Mouse (Mus musculus) liver, adult 2 months (tissue): ENCODE measurements around the gene Adgrf3. TPM values are rescaled to one million over a fixed set of nuclear protein-coding genes. Genes with fewer than 3 reads are reported as not detected.

ENCODE experiments used
- DNase-seq: peaks from one replicate; pipeline ENCODE4 v3.0.0-alpha.2; 2011; ENCODE audit warnings: low read depth, low spot score; ENCODE audit errors: extremely low read depth
- H3K27ac ChIP-seq: fragments of 200-500 bp; replicated peaks from 2 replicates; pipeline ENCODE4 v1.5.1; 2012; ENCODE audit warnings: low read depth, mild to moderate bottlenecking, control low read depth, inconsistent platforms, low read length; ENCODE audit not compliant: insufficient read depth
- H3K27me3 ChIP-seq: fragments of 200-500 bp; 2 replicates; pipeline ENCODE4 v1.6.1; 2012; ENCODE audit warnings: mild to moderate bottlenecking, moderate library complexity, low read length, inconsistent platforms; ENCODE audit not compliant: control insufficient read depth, insufficient read depth
- H3K36me3 ChIP-seq: fragments of 200-500 bp; 2 replicates; pipeline ENCODE4 v1.6.1; 2012; ENCODE audit warnings: low read length, inconsistent platforms; ENCODE audit not compliant: control insufficient read depth, insufficient read depth
- H3K4me1 ChIP-seq: fragments of 200-500 bp; 2 replicates; pipeline ENCODE4 v1.6.1; 2011; ENCODE audit warnings: low read length; ENCODE audit not compliant: control insufficient read depth, insufficient read depth
- H3K4me3 ChIP-seq: fragments of 200-500 bp; 2 replicates; pipeline ENCODE4 v1.5.1; 2011; ENCODE audit warnings: low read depth, mild to moderate bottlenecking, control low read depth, low read length, moderate library complexity; ENCODE audit not compliant: insufficient read depth
- H3K79me2 ChIP-seq: fragments of 200-500 bp; 2 replicates; pipeline ENCODE4 v1.6.1; 2012; ENCODE audit warnings: inconsistent platforms, mild to moderate bottlenecking, low read length, moderate library complexity; ENCODE audit not compliant: control insufficient read depth, insufficient read depth
- H3K9ac ChIP-seq: fragments of 200-500 bp; 2 replicates; pipeline ENCODE4 v1.6.1; 2012; ENCODE audit warnings: low read depth, mild to moderate bottlenecking, control low read depth, inconsistent platforms, low read length
- CTCF ChIP-seq: fragments of 200-500 bp; IDR thresholded peaks from 2 replicates; pipeline ENCODE4 v1.5.1; 2011; ENCODE audit warnings: low read depth, low read length, control low read depth
- POLR2A ChIP-seq: fragments of 200-500 bp; IDR thresholded peaks from 2 replicates; pipeline ENCODE4 v1.6.1; 2011; ENCODE audit warnings: low read length, control low read depth; ENCODE audit not compliant: insufficient read depth; ENCODE audit errors: extremely low read depth
- WGBS: fragments of 180-500 bp; shearing (Covaris S2); methylation state at CpG from one replicate; pipeline ENCODE4 v1.1.7; 2018; 5-methylcytosine and 5-hydroxymethylcytosine counted together
- polyA plus RNA-seq: library from polyadenylated mRNA; depleted of rRNA; stranded (reverse); fragments of >200 nt; gene quantifications from 2 replicates; pipeline ENCODE4 v1.2.3, GENCODE M21; 2012
- total RNA-seq: library from RNA; depleted of rRNA; stranded (reverse); fragments of >200 nt; gene quantifications from 2 replicates; pipeline ENCODE4 v1.2.3, GENCODE M21; 2014

The Adgrf3 gene
- total and polyA plus RNA-seq, 2 experiments = not detected

DNA sequence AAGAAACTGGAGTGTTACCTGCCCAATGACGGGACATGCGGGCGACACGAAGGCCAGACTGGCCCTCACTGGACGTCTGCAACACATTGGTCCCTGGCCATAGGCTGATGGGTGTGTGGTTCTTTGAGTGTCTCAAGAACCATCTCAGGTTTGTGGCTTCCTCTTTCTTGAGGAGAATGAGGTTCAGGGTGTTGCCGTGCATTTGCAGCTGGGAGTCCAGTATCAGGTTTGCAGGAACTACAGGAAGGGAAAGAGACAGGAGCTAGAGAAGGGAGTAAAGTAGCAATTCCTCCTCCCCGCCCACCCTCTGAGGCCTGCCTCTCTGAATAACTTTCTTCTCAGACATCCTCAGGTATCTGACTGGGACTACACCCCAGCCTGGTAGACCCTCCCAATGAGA is 3.3 kb downstream of the Adgrf3 start:
- no peaks in the 10 kb centered on the region for H3K79me2 ChIP-seq
- no peaks in the 10 kb centered on the region for H3K36me3 ChIP-seq
- no peaks in the 10 kb centered on the region for H3K27me3 ChIP-seq
- no peak overlapping the region for H3K9ac ChIP-seq
- H3K27ac ChIP-seq = no peak overlapping the region
- no peak for DNase-seq
- 88% methylated on average over 7 of the region's 7 CpGs for WGBS
- TF ChIP-seq CTCF (no peak), POLR2A (no peak)
- no peaks in the 10 kb centered on the region for H3K4me1 ChIP-seq
- no peak overlapping the region for H3K4me3 ChIP-seq

DNA sequence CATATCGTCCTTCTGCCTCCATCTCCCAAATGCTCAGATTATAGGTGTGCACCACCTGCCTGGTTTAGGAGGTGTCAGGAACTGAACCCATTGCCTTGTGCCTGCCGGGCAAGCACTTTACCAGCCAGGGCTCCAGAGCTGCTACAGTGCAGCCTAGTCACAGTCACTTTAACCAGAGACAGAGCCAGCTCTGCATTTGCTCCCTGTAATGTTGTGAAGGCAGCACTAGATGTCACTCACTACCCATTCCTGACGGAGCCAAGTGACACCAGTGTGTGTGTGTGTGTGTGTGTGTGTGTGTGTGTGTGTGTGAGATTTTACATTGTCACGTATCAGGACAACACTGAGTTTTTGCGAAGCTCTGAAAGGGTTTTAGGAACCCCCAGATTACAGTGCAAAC is 4.0 kb downstream of the Adgrf3 start:
- no peaks in the 10 kb centered on the region for H3K36me3 ChIP-seq
- TF ChIP-seq CTCF (peak; percentile 47; the same call in 1 of the 2 replicates), POLR2A (no peak)
- H3K79me2 ChIP-seq = no peaks in the 10 kb centered on the region
- no peak overlapping the region for H3K4me3 ChIP-seq
- no peak overlapping the region for H3K9ac ChIP-seq
- DNase-seq = peak; percentile 58
- WGBS = 32% methylated on average over 5 of the region's 5 CpGs
- H3K27me3 ChIP-seq = no peaks in the 10 kb centered on the region
- no peak overlapping the region for H3K27ac ChIP-seq
- H3K4me1 ChIP-seq = no peaks in the 10 kb centered on the region

DNA sequence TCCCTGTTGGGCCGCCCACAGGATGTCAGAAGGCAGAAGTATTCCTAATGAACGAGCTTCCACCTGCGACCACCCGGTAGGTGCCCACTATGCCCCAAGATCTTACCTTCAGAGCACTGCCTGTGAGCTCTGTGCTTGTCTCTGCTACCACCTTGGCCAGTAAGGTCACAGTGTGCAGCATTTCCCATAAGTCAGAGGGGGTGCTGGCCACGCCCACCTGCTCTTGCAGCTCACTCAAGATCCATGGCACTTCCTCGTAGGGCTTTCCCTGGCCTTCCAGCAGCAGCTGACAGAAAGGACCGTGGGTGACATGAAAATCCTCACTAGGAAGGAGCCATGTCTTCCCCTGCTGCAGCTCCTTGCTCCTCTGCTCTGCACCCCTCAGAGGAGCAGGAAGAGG is 7.3 kb downstream of the Adgrf3 start:
- Histone ChIP-seq H3K36me3 (no peaks in the 10 kb centered on the region), H3K79me2 (no peaks in the 10 kb centered on the region), H3K4me3 (no peak overlapping the region), H3K4me1 (peaks cover 4% of the 10 kb centered on the region; the same call in 1 of the 2 replicates), H3K27ac (no peak overlapping the region), H3K27me3 (no peaks in the 10 kb centered on the region), H3K9ac (no peak overlapping the region)
- TF ChIP-seq CTCF (no peak), POLR2A (no peak)
- no peak for DNase-seq
- WGBS = 79% methylated on average over 7 of the region's 7 CpGs

DNA sequence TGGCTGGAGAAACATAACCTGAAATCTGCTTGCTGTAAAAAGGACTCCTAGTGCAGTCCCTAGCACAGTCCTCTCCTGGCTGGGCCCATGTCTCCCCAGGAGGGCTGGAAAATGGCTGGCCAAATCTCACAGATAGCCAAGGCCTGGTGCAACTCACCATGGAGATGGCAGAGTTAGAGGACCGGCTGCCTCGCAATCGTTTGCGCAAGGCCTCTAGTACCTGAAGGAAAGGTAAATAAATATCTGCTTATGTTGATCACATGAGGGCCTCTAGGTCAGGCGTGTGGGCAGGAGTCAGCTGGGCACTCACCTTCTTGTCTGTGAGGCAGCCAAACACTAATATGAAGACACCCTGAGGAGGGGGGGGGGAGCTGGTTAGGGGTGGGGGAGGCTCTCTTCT is 10.2 kb downstream of the Adgrf3 start:
- Histone ChIP-seq H3K4me3 (no peak overlapping the region), H3K79me2 (no peaks in the 10 kb centered on the region), H3K27me3 (no peaks in the 10 kb centered on the region), H3K9ac (no peak overlapping the region), H3K27ac (no peak overlapping the region; the same call in 1 of the 2 replicates), H3K4me1 (peaks cover 4% of the 10 kb centered on the region; the same call in 1 of the 2 replicates), H3K36me3 (no peaks in the 10 kb centered on the region)
- 21% methylated on average over 5 of the region's 5 CpGs for WGBS
- TF ChIP-seq CTCF = no peak
- no peak for TF ChIP-seq POLR2A
- DNase-seq = peak; percentile 85

DNA sequence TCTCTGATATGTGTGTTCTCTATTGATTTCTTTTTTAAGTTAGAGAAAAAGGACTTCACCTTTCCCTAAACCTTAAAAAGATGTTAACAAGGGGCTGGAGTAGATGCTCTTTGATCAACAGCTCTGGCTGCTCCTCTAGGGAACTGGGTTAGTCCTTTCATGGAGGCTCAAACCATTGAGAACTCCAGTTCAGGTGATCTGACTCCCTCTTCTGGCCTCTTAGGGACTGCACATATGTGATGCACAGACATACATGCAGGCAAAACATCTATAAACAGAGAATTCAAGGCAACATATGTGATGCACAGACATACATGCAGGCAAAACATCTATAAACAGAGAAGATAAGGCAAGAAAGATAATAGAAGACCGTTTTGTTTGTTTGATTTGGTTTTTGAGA is 13.1 kb downstream of the Adgrf3 start:
- WGBS = 78% methylated on average over 1 of the region's 1 CpGs
- no peak overlapping the region for H3K27ac ChIP-seq
- H3K4me1 ChIP-seq = peaks cover 7% of the 10 kb centered on the region
- no peaks in the 10 kb centered on the region for H3K27me3 ChIP-seq
- H3K4me3 ChIP-seq = no peak overlapping the region
- no peaks in the 10 kb centered on the region for H3K79me2 ChIP-seq
- H3K9ac ChIP-seq = no peak overlapping the region
- DNase-seq = no peak
- H3K36me3 ChIP-seq = peaks cover 5% of the 10 kb centered on the region; the same call in 1 of the 2 replicates
- TF ChIP-seq POLR2A (no peak), CTCF (no peak)

DNA sequence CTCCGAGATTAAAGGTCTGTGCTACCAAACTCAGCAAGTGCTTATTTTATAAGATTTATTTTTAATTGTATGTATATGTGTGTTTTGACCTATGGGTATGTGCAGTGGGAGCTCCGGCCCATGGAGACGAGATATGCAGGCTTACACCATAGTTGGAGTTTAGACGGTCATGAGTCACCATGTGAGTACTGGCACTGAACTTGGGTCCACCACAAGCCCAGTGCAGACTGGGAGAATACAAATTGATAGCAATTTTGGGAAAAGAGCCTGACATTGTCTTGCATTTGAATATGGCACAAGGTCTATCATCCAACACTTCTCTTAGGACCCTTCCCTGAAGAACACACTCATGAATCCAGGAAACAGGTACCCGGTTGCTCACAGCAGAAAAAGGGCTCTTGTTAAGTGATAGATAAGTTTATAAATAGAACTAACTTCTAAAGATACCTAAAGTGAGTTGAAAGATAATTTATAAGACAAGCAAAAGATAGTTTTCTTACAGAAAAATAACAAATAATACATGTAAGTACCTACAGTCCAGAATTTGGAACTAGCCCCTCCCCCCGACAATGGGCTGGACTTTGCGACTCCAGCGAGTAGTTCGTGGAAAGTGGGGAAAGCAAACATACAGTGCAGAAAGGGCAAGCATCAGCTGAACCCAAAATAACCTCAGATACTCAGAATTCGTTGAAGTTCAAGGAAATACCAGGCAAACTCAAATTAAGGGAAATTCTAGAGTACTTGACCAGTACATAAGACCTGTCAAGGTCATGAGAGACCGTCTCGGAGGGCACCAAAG is 17.6 kb downstream of the Adgrf3 start:
- 37% methylated on average over 12 of the region's 12 CpGs for WGBS
- TF ChIP-seq CTCF (no peak), POLR2A (no peak)
- H3K27ac ChIP-seq = peak overlapping the region; percentile 70

More for the DNA sequence above, 17.6 kb downstream of the Adgrf3 start:
- H3K4me1 ChIP-seq = peaks cover 7% of the 10 kb centered on the region
- H3K79me2 ChIP-seq = no peaks in the 10 kb centered on the region
- H3K27me3 ChIP-seq = no peaks in the 10 kb centered on the region
- H3K36me3 ChIP-seq = peaks cover 30% of the 10 kb centered on the region
- no peak overlapping the region for H3K4me3 ChIP-seq
- DNase-seq = peak; percentile 86
- H3K9ac ChIP-seq = no peak overlapping the region
